Comparison of ENCODE assay signal across 8 mouse cellular contexts in genomic region chr14:57534961-57535360, GRCm38 (mm10). TPM values are rescaled to one million over a fixed set of nuclear protein-coding genes. Genes with fewer than 3 reads are reported as not detected.
DNase-seq lines count a peak whose midpoint lies in the region; ATAC-seq and TF ChIP-seq lines count a peak whose summit lies in the region.

No protein-coding gene starts in this region.

- H3K27me3 ChIP-seq in midbrain, embryonic 11.5 days (ENCODE audit: control insufficient read depth, insufficient read depth, low read length), result peaks cover 10% of the 10 kb centered on the region; the same call in 1 of the 2 replicates
- H3K27me3 ChIP-seq in midbrain, embryonic 15.5 days (replicated peaks), result 0 out of 2 replicates have a peak, but pooled peaks cover 5% of the 10 kb centered on the region
- no peaks in the 10 kb centered on the region for H3K27me3 ChIP-seq in embryonic facial prominence, embryonic 14.5 days (replicated peaks; ENCODE audit: control insufficient read depth, insufficient read depth, low read length)
- H3K27me3 ChIP-seq in heart, embryonic 16.5 days (ENCODE audit: control insufficient read depth, insufficient read depth, low read length), result no peaks in the 10 kb centered on the region
- H3K27me3 ChIP-seq in limb, embryonic 14.5 days (ENCODE audit: control insufficient read depth, insufficient read depth, low read length), result no peaks in the 10 kb centered on the region

- TF ChIP-seq POLR2A in limb, embryonic 14.5 days (IDR thresholded peaks at IDR 0.05; ENCODE audit: borderline replicate concordance, extremely low read depth, insufficient read depth, insufficient read length), result no peak

- H3K27ac ChIP-seq in midbrain, embryonic 11.5 days (ENCODE audit: low read depth, low read length), result no peak overlapping the region
- H3K27ac ChIP-seq in midbrain, embryonic 15.5 days, result no peak overlapping the region
- H3K27ac ChIP-seq in embryonic facial prominence, embryonic 14.5 days (replicated peaks; ENCODE audit: low read depth, low read length), result peak overlapping the region; percentile 36; the same call in 1 of the 2 replicates
- H3K27ac ChIP-seq in heart, embryonic 16.5 days (ENCODE audit: low read length), result peak overlapping the region; percentile 93
- H3K27ac ChIP-seq in limb, embryonic 14.5 days (replicated peaks; ENCODE audit: low read depth, low read length), result peak overlapping the region; percentile 74

- no peak for ATAC-seq in midbrain, embryonic 11.5 days (ENCODE audit: low FRiP score)
- ATAC-seq in midbrain, embryonic 15.5 days (replicated peaks), result no peak; the same call in 1 of the 2 replicates
- no peak for ATAC-seq in embryonic facial prominence, embryonic 14.5 days (ENCODE audit: low read depth)
- peak; percentile 39 for ATAC-seq in heart, embryonic 16.5 days (replicated peaks; ENCODE audit: extremely low read depth, insufficient read depth, low FRiP score)
- peak; percentile 28; the same call in 1 of the 2 replicates for ATAC-seq in limb, embryonic 14.5 days (ENCODE audit: low FRiP score, low read depth)

- H3K9me3 ChIP-seq in midbrain, embryonic 11.5 days (ENCODE audit: control insufficient read depth, low read length), result no peaks in the 10 kb centered on the region
- no peaks in the 10 kb centered on the region for H3K9me3 ChIP-seq in midbrain, embryonic 15.5 days
- no peaks in the 10 kb centered on the region for H3K9me3 ChIP-seq in embryonic facial prominence, embryonic 14.5 days (ENCODE audit: control insufficient read depth, low read length)
- H3K9me3 ChIP-seq in heart, embryonic 16.5 days (replicated peaks; ENCODE audit: control insufficient read depth, low read length), result no peaks in the 10 kb centered on the region
- no peaks in the 10 kb centered on the region for H3K9me3 ChIP-seq in limb, embryonic 14.5 days (ENCODE audit: control insufficient read depth, low read length)

- DNase-seq in midbrain, embryonic 11.5 days (ENCODE audit: low spot score, missing footprints), result peak; percentile 89
- peak; percentile 69 for DNase-seq in embryonic facial prominence, embryonic 14.5 days (ENCODE audit: low spot score)
- peak; percentile 59 for DNase-seq in limb, embryonic 14.5 days (ENCODE audit: low spot score)
- no peak for DNase-seq in c-Kit-positive CD71-positive TER-119-positive erythroid progenitor cells, embryonic 14.5 days (ENCODE audit: low spot score)
- no peak for DNase-seq in urinary bladder, adult 2 months (ENCODE audit: low spot score)
- no peak for DNase-seq in spleen, postnatal 4 days (ENCODE audit: low spot score in 2 of 2)

- no peak overlapping the region for H3K4me3 ChIP-seq in midbrain, embryonic 11.5 days (ENCODE audit: low read depth, low read length)
- H3K4me3 ChIP-seq in midbrain, embryonic 15.5 days, result no peak overlapping the region
- H3K4me3 ChIP-seq in embryonic facial prominence, embryonic 14.5 days (ENCODE audit: low read depth, low read length), result no peak overlapping the region
- no peak overlapping the region for H3K4me3 ChIP-seq in heart, embryonic 16.5 days (ENCODE audit: low read length)
- no peak overlapping the region for H3K4me3 ChIP-seq in limb, embryonic 14.5 days (replicated peaks; ENCODE audit: low read length)

- peaks cover 25% of the 10 kb centered on the region for H3K4me1 ChIP-seq in midbrain, embryonic 11.5 days (ENCODE audit: control insufficient read depth, insufficient read depth, low read length)
- H3K4me1 ChIP-seq in midbrain, embryonic 15.5 days, result peaks cover 37% of the 10 kb centered on the region
- peaks cover 30% of the 10 kb centered on the region for H3K4me1 ChIP-seq in embryonic facial prominence, embryonic 14.5 days (ENCODE audit: control insufficient read depth, insufficient read depth, low read length)
- peaks cover 41% of the 10 kb centered on the region for H3K4me1 ChIP-seq in heart, embryonic 16.5 days (ENCODE audit: control insufficient read depth, insufficient read depth, low read length)
- peaks cover 28% of the 10 kb centered on the region for H3K4me1 ChIP-seq in limb, embryonic 14.5 days (ENCODE audit: control insufficient read depth, insufficient read depth, low read length)

- H3K9ac ChIP-seq in midbrain, embryonic 11.5 days (ENCODE audit: low read length), result no peak overlapping the region
- no peak overlapping the region for H3K9ac ChIP-seq in midbrain, embryonic 15.5 days
- H3K9ac ChIP-seq in embryonic facial prominence, embryonic 14.5 days (ENCODE audit: low read depth, low read length), result no peak overlapping the region
- H3K9ac ChIP-seq in heart, embryonic 16.5 days (ENCODE audit: low read length), result peak overlapping the region; percentile 39
- peak overlapping the region; percentile 9; the same call in 1 of the 2 replicates for H3K9ac ChIP-seq in limb, embryonic 14.5 days (ENCODE audit: low read depth, low read length, severe bottlenecking)

- WGBS in midbrain, embryonic 11.5 days, result 9% methylated on average over 8 of the region's 8 CpGs
- 13% methylated on average over 8 of the region's 8 CpGs for WGBS in midbrain, embryonic 15.5 days
- 9% methylated on average over 8 of the region's 8 CpGs for WGBS in embryonic facial prominence, embryonic 14.5 days
- WGBS in heart, embryonic 16.5 days, result 30% methylated on average over 8 of the region's 8 CpGs
- WGBS in limb, embryonic 14.5 days, result 14% methylated on average over 8 of the region's 8 CpGs

- no peaks in the 10 kb centered on the region for H3K36me3 ChIP-seq in midbrain, embryonic 11.5 days (ENCODE audit: control insufficient read depth, insufficient read depth, low read length)
- no peaks in the 10 kb centered on the region for H3K36me3 ChIP-seq in midbrain, embryonic 15.5 days (replicated peaks)
- no peaks in the 10 kb centered on the region for H3K36me3 ChIP-seq in embryonic facial prominence, embryonic 14.5 days (ENCODE audit: control insufficient read depth, insufficient read depth, low read length)
- no peaks in the 10 kb centered on the region for H3K36me3 ChIP-seq in heart, embryonic 16.5 days (ENCODE audit: control insufficient read depth, insufficient read depth)
- no peaks in the 10 kb centered on the region for H3K36me3 ChIP-seq in limb, embryonic 14.5 days (ENCODE audit: control insufficient read depth, insufficient read depth, low read length)

- H3K4me2 ChIP-seq in midbrain, embryonic 11.5 days, result no peak overlapping the region
- no peak overlapping the region for H3K4me2 ChIP-seq in midbrain, embryonic 15.5 days
- peak overlapping the region; percentile 4; the same call in 1 of the 2 replicates for H3K4me2 ChIP-seq in embryonic facial prominence, embryonic 14.5 days (ENCODE audit: low read depth, low read length)
- peak overlapping the region; percentile 36; the same call in 1 of the 2 replicates for H3K4me2 ChIP-seq in heart, embryonic 16.5 days (ENCODE audit: low read depth, low read length)
- H3K4me2 ChIP-seq in limb, embryonic 14.5 days (replicated peaks; ENCODE audit: low read depth, low read length, severe bottlenecking), result peak overlapping the region; percentile 16; the same call in 1 of the 2 replicates

RNA-seq across cellular contexts. Expression of gene Il17d, which starts 10.4 kb away (rescaled TPM):
- 1.5 and 1.7 TPM in 2 replicates for polyA plus RNA-seq in midbrain, embryonic 11.5 days (2014; fragmentation: Nextera tagmentation; extraction: Ambion mirVana)
- polyA plus RNA-seq in midbrain, embryonic 15.5 days (2015; fragmentation: Nextera tagmentation; extraction: Ambion mirVana), result 6.9 and 7.0 TPM in 2 replicates
- 5.4 and 5.5 TPM in 2 replicates for polyA plus RNA-seq in embryonic facial prominence, embryonic 14.5 days (2014; fragmentation: Nextera tagmentation; extraction: Ambion mirVana)
- polyA plus RNA-seq in heart, embryonic 16.5 days (2015; fragmentation: Nextera tagmentation; extraction: Ambion mirVana), result 2.0 and 2.7 TPM in 2 replicates
- polyA plus RNA-seq in limb, embryonic 14.5 days (2012; rRNA removed), result 41.0 and 68.8 TPM in 2 replicates
- polyA plus RNA-seq in limb, embryonic 14.5 days (2014; fragmentation: Nextera tagmentation; extraction: Ambion mirVana), result 6.9 and 8.1 TPM in 2 replicates
- 19.3 and 21.4 TPM in 2 replicates for polyA plus RNA-seq in urinary bladder, adult 2 months (2012; rRNA removed)

RNA-seq across cellular contexts. Expression of gene Eef1akmt1, which starts 36.5 kb away (rescaled TPM):
- 82.0 and 87.2 TPM in 2 replicates for polyA plus RNA-seq in midbrain, embryonic 11.5 days (2014; fragmentation: Nextera tagmentation; extraction: Ambion mirVana)
- polyA plus RNA-seq in midbrain, embryonic 15.5 days (2015; fragmentation: Nextera tagmentation; extraction: Ambion mirVana), result 87.8 and 89.4 TPM in 2 replicates
- 87.2 and 105 TPM in 2 replicates for polyA plus RNA-seq in embryonic facial prominence, embryonic 14.5 days (2014; fragmentation: Nextera tagmentation; extraction: Ambion mirVana)
- 73.2 and 75.7 TPM in 2 replicates for polyA plus RNA-seq in heart, embryonic 16.5 days (2015; fragmentation: Nextera tagmentation; extraction: Ambion mirVana)
- polyA plus RNA-seq in limb, embryonic 14.5 days (2012; rRNA removed), result 38.2 and 44.0 TPM in 2 replicates
- 109 and 112 TPM in 2 replicates for polyA plus RNA-seq in limb, embryonic 14.5 days (2014; fragmentation: Nextera tagmentation; extraction: Ambion mirVana)
- polyA plus RNA-seq in urinary bladder, adult 2 months (2012; rRNA removed), result 30.9 and 34.9 TPM in 2 replicates

Comparison
In these comparisons a context has a peak if more than half of its experiments do, and no peak if none do; other contexts are left out.
1. ATAC-seq: peak in heart, embryonic 16.5 days (single experiment) and limb, embryonic 14.5 days (single experiment); none in midbrain, embryonic 11.5 days (single experiment), midbrain, embryonic 15.5 days (single experiment) and embryonic facial prominence, embryonic 14.5 days (single experiment).
2. DNase-seq: peak in midbrain, embryonic 11.5 days (single experiment), embryonic facial prominence, embryonic 14.5 days (single experiment) and limb, embryonic 14.5 days (single experiment); none in c-Kit-positive CD71-positive TER-119-positive erythroid progenitor cells, embryonic 14.5 days (single experiment), urinary bladder, adult 2 months (single experiment) and spleen, postnatal 4 days (0 of 2).
3. H3K27ac ChIP-seq: peak in embryonic facial prominence, embryonic 14.5 days (single experiment), heart, embryonic 16.5 days (single experiment) and limb, embryonic 14.5 days (single experiment); none in midbrain, embryonic 11.5 days (single experiment) and midbrain, embryonic 15.5 days (single experiment).
4. H3K4me2 ChIP-seq: peak in embryonic facial prominence, embryonic 14.5 days (single experiment), heart, embryonic 16.5 days (single experiment) and limb, embryonic 14.5 days (single experiment); none in midbrain, embryonic 11.5 days (single experiment) and midbrain, embryonic 15.5 days (single experiment).
5. H3K9ac ChIP-seq: peak in heart, embryonic 16.5 days (single experiment) and limb, embryonic 14.5 days (single experiment); none in midbrain, embryonic 11.5 days (single experiment), midbrain, embryonic 15.5 days (single experiment) and embryonic facial prominence, embryonic 14.5 days (single experiment).